Mouse (Mus musculus): Measurements from ENCODE around the gene Gpcpd1. TPM values are rescaled to one million over a fixed set of nuclear protein-coding genes. Genes with fewer than 3 reads are reported as not detected.

Gpcpd1 gene
- polyA plus RNA-seq, 1 experiment from 2014 or later, result 33.7 TPM

DNA sequence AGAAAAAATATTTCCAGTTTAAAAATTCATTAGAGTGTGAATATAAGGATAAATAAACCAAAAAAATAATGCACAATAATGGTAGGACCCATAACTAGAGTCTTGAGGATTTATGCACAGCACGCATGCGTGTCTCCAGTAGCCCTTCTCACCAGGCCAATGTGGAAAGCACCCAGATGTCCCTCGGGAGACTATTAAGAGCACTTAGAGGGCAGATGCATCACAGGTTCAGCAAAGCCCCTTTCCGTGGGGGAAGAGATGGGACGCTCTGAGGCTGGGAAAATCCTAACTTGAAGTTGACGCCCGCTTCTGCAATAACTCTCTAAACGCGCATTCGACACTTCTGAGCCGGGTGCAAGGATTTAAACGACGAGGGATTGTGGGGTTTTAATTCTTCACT, 71.9 kb downstream of the Gpcpd1 start:
- Histone ChIP-seq H3K27ac (ENCODE audit: low read depth, low read length) (no peak overlapping the region), H3K9me3 (ENCODE audit: control insufficient read depth) (no peaks in the 10 kb centered on the region), H3K4me3 (ENCODE audit: low read depth, low read length) (no peak overlapping the region), H3K27me3 (replicated peaks; ENCODE audit: control insufficient read depth, insufficient read depth, low read length) (no peaks in the 10 kb centered on the region), H3K4me1 (replicated peaks; ENCODE audit: control insufficient read depth, insufficient read depth, low read length) (no peaks in the 10 kb centered on the region), H3K36me3 (ENCODE audit: control insufficient read depth, insufficient read depth) (no peaks in the 10 kb centered on the region), H3K4me2 (replicated peaks; ENCODE audit: low read depth) (no peak overlapping the region), H3K9ac (ENCODE audit: low read depth, low read length) (no peak overlapping the region)
- ATAC-seq, result no peak
- TF ChIP-seq CTCF (IDR thresholded peaks at IDR 0.05; ENCODE audit: low read depth), result no peak
- WGBS, result 79% methylated on average over 13 of the region's 13 CpGs

DNA sequence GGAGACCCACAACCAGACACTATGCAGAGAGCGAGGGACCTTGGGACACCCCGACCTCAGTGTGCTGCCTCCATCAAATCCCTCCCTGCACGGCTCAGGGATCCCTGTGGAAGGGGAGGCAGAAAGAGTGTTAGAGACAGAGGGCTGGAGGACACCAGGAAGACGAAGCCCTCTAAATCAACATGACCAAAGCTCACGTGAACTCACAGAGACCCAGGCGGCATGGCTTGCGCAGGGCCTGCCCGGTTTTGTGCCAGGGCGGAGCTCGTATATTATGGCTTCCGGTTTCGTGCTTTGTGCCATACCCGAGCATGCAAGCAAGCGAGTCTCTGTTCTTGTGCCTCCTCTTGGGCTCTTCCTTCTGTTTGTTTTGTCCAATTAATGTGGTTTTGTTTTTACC, 72.5 kb downstream of the Gpcpd1 start:
- Histone ChIP-seq H3K4me2 (replicated peaks; ENCODE audit: low read depth) (no peak overlapping the region), H3K9ac (ENCODE audit: low read depth, low read length) (no peak overlapping the region), H3K9me3 (ENCODE audit: control insufficient read depth) (no peaks in the 10 kb centered on the region), H3K4me1 (replicated peaks; ENCODE audit: control insufficient read depth, insufficient read depth, low read length) (no peaks in the 10 kb centered on the region), H3K27ac (ENCODE audit: low read depth, low read length) (no peak overlapping the region), H3K36me3 (ENCODE audit: control insufficient read depth, insufficient read depth) (no peaks in the 10 kb centered on the region), H3K4me3 (ENCODE audit: low read depth, low read length) (no peak overlapping the region), H3K27me3 (replicated peaks; ENCODE audit: control insufficient read depth, insufficient read depth, low read length) (no peaks in the 10 kb centered on the region)
- 82% methylated on average over 14 of the region's 14 CpGs for whole genome bisulfite sequencing
- no peak for TF ChIP-seq CTCF (IDR thresholded peaks at IDR 0.05; ENCODE audit: low read depth)
- no peak for ATAC-seq

- Histone ChIP-seq H3K9me3 (ENCODE audit: control insufficient read depth) (no peaks in the 10 kb centered on the region), H3K36me3 (ENCODE audit: control insufficient read depth, insufficient read depth) (no peaks in the 10 kb centered on the region), H3K27ac (ENCODE audit: low read depth, low read length) (no peak overlapping the region), H3K4me1 (replicated peaks; ENCODE audit: control insufficient read depth, insufficient read depth, low read length) (no peaks in the 10 kb centered on the region), H3K4me2 (replicated peaks; ENCODE audit: low read depth) (no peak overlapping the region), H3K4me3 (ENCODE audit: low read depth, low read length) (no peak overlapping the region), H3K27me3 (replicated peaks; ENCODE audit: control insufficient read depth, insufficient read depth, low read length) (no peaks in the 10 kb centered on the region), H3K9ac (ENCODE audit: low read depth, low read length) (no peak overlapping the region)
- TF ChIP-seq CTCF (IDR thresholded peaks at IDR 0.05; ENCODE audit: low read depth), result no peak
- WGBS, result 50% methylated on average over 6 of the region's 6 CpGs
- no peak for ATAC-seq
Measured at GRCm38 (mm10) chr2:132514353-132514752, 73.2 kb downstream of the Gpcpd1 start.

GRCm38 (mm10) chr2:132513371-132514181, 74.0 kb downstream of the Gpcpd1 start:
- no peak overlapping the region for H3K4me3 ChIP-seq (ENCODE audit: low read depth, low read length)
- WGBS, result 68% methylated on average over 12 of the region's 12 CpGs

DNA sequence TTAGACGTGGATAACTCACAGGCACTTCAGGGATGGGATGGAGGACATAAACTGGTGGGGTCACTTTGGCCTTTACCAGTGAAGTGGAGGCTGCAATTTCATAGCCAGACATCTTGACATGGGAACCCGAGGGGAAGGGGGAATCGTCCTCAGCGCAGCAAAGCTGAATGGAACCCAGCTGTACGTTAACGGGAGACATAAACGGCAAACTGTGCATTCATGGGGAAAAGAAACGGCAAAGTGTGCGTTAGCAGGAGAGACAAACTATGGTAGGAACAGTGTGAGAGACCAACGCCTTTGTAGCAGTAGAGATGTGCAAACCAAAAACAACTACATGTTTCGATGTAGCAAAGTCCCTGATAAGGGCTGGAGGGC, 74.6 kb downstream of the Gpcpd1 start:
- no peak overlapping the region for H3K4me3 ChIP-seq (ENCODE audit: low read depth, low read length)
- no peaks in the 10 kb centered on the region for H3K9me3 ChIP-seq (ENCODE audit: control insufficient read depth)
- no peak for TF ChIP-seq CTCF (IDR thresholded peaks at IDR 0.05; ENCODE audit: low read depth)
- ATAC-seq, result no peak
- H3K27ac ChIP-seq (ENCODE audit: low read depth, low read length), result no peak overlapping the region
- H3K27me3 ChIP-seq (replicated peaks; ENCODE audit: control insufficient read depth, insufficient read depth, low read length), result no peaks in the 10 kb centered on the region
- WGBS, result 67% methylated on average over 11 of the region's 11 CpGs
- no peaks in the 10 kb centered on the region for H3K4me1 ChIP-seq (replicated peaks; ENCODE audit: control insufficient read depth, insufficient read depth, low read length)
- H3K36me3 ChIP-seq (ENCODE audit: control insufficient read depth, insufficient read depth), result no peaks in the 10 kb centered on the region
- H3K4me2 ChIP-seq (replicated peaks; ENCODE audit: low read depth), result no peak overlapping the region; the same call in 1 of the 2 replicates
- H3K9ac ChIP-seq (ENCODE audit: low read depth, low read length), result no peak overlapping the region

More at GRCm38 (mm10) chr2:132513371-132514181, 74.0 kb downstream of the Gpcpd1 start:
- Histone ChIP-seq H3K27ac (ENCODE audit: low read depth, low read length) (no peak overlapping the region), H3K4me1 (replicated peaks; ENCODE audit: control insufficient read depth, insufficient read depth, low read length) (no peaks in the 10 kb centered on the region), H3K27me3 (replicated peaks; ENCODE audit: control insufficient read depth, insufficient read depth, low read length) (no peaks in the 10 kb centered on the region), H3K4me2 (replicated peaks; ENCODE audit: low read depth) (no peak overlapping the region), H3K9ac (ENCODE audit: low read depth, low read length) (no peak overlapping the region), H3K36me3 (ENCODE audit: control insufficient read depth, insufficient read depth) (no peaks in the 10 kb centered on the region), H3K9me3 (ENCODE audit: control insufficient read depth) (no peaks in the 10 kb centered on the region)
- ATAC-seq, result no peak
- TF ChIP-seq CTCF (IDR thresholded peaks at IDR 0.05; ENCODE audit: low read depth), result no peak

DNA sequence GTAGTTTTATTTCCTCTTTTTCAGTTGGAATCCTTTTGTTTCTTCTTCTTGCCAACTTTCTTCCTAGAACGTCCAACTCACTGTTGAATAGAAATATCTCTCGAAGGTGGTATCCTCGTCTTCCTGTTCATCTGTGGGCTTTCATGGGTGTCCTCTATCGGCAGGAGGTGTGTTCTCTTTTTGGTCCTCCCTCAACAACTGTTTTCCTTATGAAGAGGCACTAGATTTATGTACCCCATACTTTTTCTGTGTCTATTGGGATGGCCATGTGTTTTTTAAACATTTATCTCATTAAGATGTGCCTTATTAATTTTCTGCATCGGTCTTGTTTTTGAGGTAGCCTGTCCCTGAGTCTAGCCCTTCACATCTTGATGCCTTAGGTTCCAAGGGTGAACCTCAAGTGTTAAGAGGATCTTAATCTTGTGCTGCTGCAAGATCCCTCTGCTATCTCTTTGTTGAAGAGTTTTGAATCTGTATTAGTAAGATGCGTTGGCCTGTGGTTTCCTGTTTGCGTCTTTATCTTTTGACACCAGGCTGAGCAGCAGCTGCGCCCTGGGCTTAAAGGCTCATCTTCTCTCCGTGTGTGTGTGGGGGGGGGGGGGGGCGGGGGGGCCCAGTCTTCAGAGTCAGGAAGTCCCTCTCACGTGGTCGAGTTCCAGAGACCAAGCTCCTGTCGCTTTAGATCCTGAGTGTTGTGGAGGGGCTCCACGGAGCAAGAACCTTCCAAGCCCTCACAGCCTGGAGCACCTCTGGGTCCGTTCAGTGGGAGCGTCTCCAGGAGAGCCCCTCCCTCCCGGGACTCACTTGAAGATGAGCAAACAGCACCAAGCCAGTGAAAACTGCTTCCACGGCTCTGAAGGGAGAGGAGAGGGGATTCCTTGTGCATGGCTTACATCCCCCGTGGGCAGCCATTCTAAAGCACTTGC, 75.2 kb downstream of the Gpcpd1 start:
- ATAC-seq, result no peak
- H3K4me3 ChIP-seq (ENCODE audit: low read depth, low read length), result no peak overlapping the region
- no peak overlapping the region for H3K9ac ChIP-seq (ENCODE audit: low read depth, low read length)
- WGBS, result 36% methylated on average over 19 of the region's 19 CpGs
- no peak for TF ChIP-seq CTCF (IDR thresholded peaks at IDR 0.05; ENCODE audit: low read depth)
- no peaks in the 10 kb centered on the region for H3K4me1 ChIP-seq (replicated peaks; ENCODE audit: control insufficient read depth, insufficient read depth, low read length)
- H3K9me3 ChIP-seq (ENCODE audit: control insufficient read depth), result no peaks in the 10 kb centered on the region
- H3K27ac ChIP-seq (ENCODE audit: low read depth, low read length), result no peak overlapping the region
- no peaks in the 10 kb centered on the region for H3K36me3 ChIP-seq (ENCODE audit: control insufficient read depth, insufficient read depth)
- no peaks in the 10 kb centered on the region for H3K27me3 ChIP-seq (replicated peaks; ENCODE audit: control insufficient read depth, insufficient read depth, low read length)
- no peak overlapping the region; the same call in 1 of the 2 replicates for H3K4me2 ChIP-seq (replicated peaks; ENCODE audit: low read depth)
